In genomic region chr7:120823248-120823647, GRCm38 (mm10) we compare ENCODE assay signal across 9 mouse cellular contexts. TPM values are rescaled to one million over a fixed set of nuclear protein-coding genes. Genes with fewer than 3 reads are reported as not detected.
DNase-seq lines count a peak whose midpoint lies in the region; ATAC-seq and TF ChIP-seq lines count a peak whose summit lies in the region.
"Had no signal": no experiment of that assay in that cellular context is flagged by ENCODE, and none has a peak within 500 bp of the region (broad histone marks: within the 10 kb centered on the region; RNA-seq: fewer than 3 reads in every experiment).

No protein-coding gene starts in this region.

- no peaks in the 10 kb centered on the region for H3K27me3 ChIP-seq in thymus, adult 2 months (ENCODE audit: control insufficient read depth, insufficient read depth, low read length)
- H3K27me3 ChIP-seq in forebrain, embryonic 15.5 days: no peaks in the 10 kb centered on the region
- H3K27me3 ChIP-seq in intestine, embryonic 16.5 days (replicated peaks; ENCODE audit: control insufficient read depth, insufficient read depth, low read length): no peaks in the 10 kb centered on the region
- H3K27me3 ChIP-seq: embryonic facial prominence, embryonic 15.5 days had no signal

- DNase-seq in thymus, adult 2 months: peak; percentile 62
- no peak for DNase-seq in thymus, adult 18-20 months
- DNase-seq in cerebellum, adult 18-20 months: peak; percentile 73 to 79
- DNase-seq in liver: peak; percentile 65
- peak; percentile 56 to 75 for DNase-seq in spleen, postnatal 10 days (ENCODE audit: low spot score in 2 of 2)

- H3K9me3 ChIP-seq in forebrain, embryonic 15.5 days: no peaks in the 10 kb centered on the region
- no peaks in the 10 kb centered on the region for H3K9me3 ChIP-seq in intestine, embryonic 16.5 days (ENCODE audit: control insufficient read depth, low read length)
- H3K9me3 ChIP-seq: embryonic facial prominence, embryonic 15.5 days had no signal

- peak; percentile 77 for ATAC-seq in forebrain, embryonic 15.5 days (replicated peaks)
- ATAC-seq in intestine, embryonic 16.5 days: peak; percentile 38
- ATAC-seq in monocyte, adult 5-6 weeks (replicated peaks; ENCODE audit: insufficient number of reproducible peaks, low FRiP score, low TSS enrichment, poor library complexity, severe bottlenecking): 0 out of 2 replicates have a peak, but pooled peaks have one; percentile 41

- peak; percentile 58; the same call in 1 of the 2 replicates for TF ChIP-seq CTCF in thymus, adult 2 months (IDR thresholded peaks at IDR 0.05; ENCODE audit: borderline replicate concordance, control insufficient read depth, extremely low read depth, insufficient read depth, low read length, poor library complexity)

- no peaks in the 10 kb centered on the region for H3K4me1 ChIP-seq in thymus, adult 2 months (replicated peaks; ENCODE audit: control insufficient read depth, insufficient read depth, low read length)
- H3K4me1 ChIP-seq in forebrain, embryonic 15.5 days: no peaks in the 10 kb centered on the region
- H3K4me1 ChIP-seq in intestine, embryonic 16.5 days (ENCODE audit: control insufficient read depth, insufficient read depth, low read length): no peaks in the 10 kb centered on the region
- H3K4me1 ChIP-seq: embryonic facial prominence, embryonic 15.5 days had no signal

- no peak overlapping the region for H3K27ac ChIP-seq in thymus, adult 2 months (ENCODE audit: control insufficient read depth, insufficient read depth, low read length)
- H3K27ac ChIP-seq in forebrain, embryonic 15.5 days (replicated peaks): no peak overlapping the region
- no peak overlapping the region for H3K27ac ChIP-seq in intestine, embryonic 16.5 days (ENCODE audit: low read length)
- H3K27ac ChIP-seq: embryonic facial prominence, embryonic 15.5 days had no signal

- 20% methylated on average over 5 of the region's 5 CpGs for WGBS in thymus, adult 2 months
- 25% methylated on average over 5 of the region's 5 CpGs for WGBS in forebrain, embryonic 15.5 days
- WGBS in intestine, embryonic 16.5 days: 22% methylated on average over 5 of the region's 5 CpGs

- H3K9ac ChIP-seq in forebrain, embryonic 15.5 days (replicated peaks): no peak overlapping the region
- H3K9ac ChIP-seq in intestine, embryonic 16.5 days (ENCODE audit: low read depth, low read length): no peak overlapping the region
- H3K9ac ChIP-seq: embryonic facial prominence, embryonic 15.5 days had no signal

- TF ChIP-seq POLR2A in thymus, adult 2 months (IDR thresholded peaks at IDR 0.05; ENCODE audit: control insufficient read depth, extremely low read depth, insufficient read depth, low read length, poor library complexity): no peak

- H3K4me3 ChIP-seq in thymus, adult 2 months (ENCODE audit: control insufficient read depth, insufficient read depth, low read length): no peak overlapping the region
- H3K4me3 ChIP-seq in forebrain, embryonic 15.5 days: no peak overlapping the region
- H3K4me3 ChIP-seq in intestine, embryonic 16.5 days (ENCODE audit: low read length): no peak overlapping the region
- H3K4me3 ChIP-seq: embryonic facial prominence, embryonic 15.5 days had no signal

- H3K36me3 ChIP-seq in thymus, adult 2 months (ENCODE audit: control insufficient read depth, insufficient read depth, low read length): no peaks in the 10 kb centered on the region
- no peaks in the 10 kb centered on the region for H3K36me3 ChIP-seq in forebrain, embryonic 15.5 days
- no peaks in the 10 kb centered on the region for H3K36me3 ChIP-seq in intestine, embryonic 16.5 days (ENCODE audit: control insufficient read depth, insufficient read depth, low read length)
- H3K36me3 ChIP-seq: embryonic facial prominence, embryonic 15.5 days had no signal

- H3K4me2 ChIP-seq in forebrain, embryonic 15.5 days (replicated peaks): no peak overlapping the region
- no peak overlapping the region for H3K4me2 ChIP-seq in intestine, embryonic 16.5 days (ENCODE audit: low read depth, low read length)
- H3K4me2 ChIP-seq: embryonic facial prominence, embryonic 15.5 days had no signal

RNA-seq across cellular contexts. Expression of gene Gm5737, which starts 11.1 kb away (rescaled TPM):
- polyA plus RNA-seq in thymus, adult 2 months (2012; rRNA removed): 0.08 TPM in 1 of 2 replicates, not detected in the other
- polyA plus RNA-seq in forebrain, embryonic 15.5 days (2015; fragmentation: Nextera tagmentation; extraction: Ambion mirVana): not detected in 2 replicates
- not detected in 2 replicates for polyA plus RNA-seq in intestine, embryonic 16.5 days (2015; fragmentation: Nextera tagmentation; extraction: Ambion mirVana)
- total RNA-seq in monocyte, adult 5-6 weeks (2017): not detected in 3 replicates
- polyA plus RNA-seq: embryonic facial prominence, embryonic 15.5 days had no signal

RNA-seq across cellular contexts. Expression of gene Eef2k, which starts 19.4 kb away (rescaled TPM):
- polyA plus RNA-seq in thymus, adult 2 months (2012; rRNA removed): 26.2 and 29.5 TPM in 2 replicates
- polyA plus RNA-seq in forebrain, embryonic 15.5 days (2015; fragmentation: Nextera tagmentation; extraction: Ambion mirVana): 33.7 and 35.1 TPM in 2 replicates
- 54.1 and 59.6 TPM in 2 replicates for polyA plus RNA-seq in intestine, embryonic 16.5 days (2015; fragmentation: Nextera tagmentation; extraction: Ambion mirVana)
- total RNA-seq in monocyte, adult 5-6 weeks (2017): 33.4 to 56.9 TPM (median 45.7 TPM) in 3 replicates

Comparison
In these comparisons a context has a peak if more than half of its experiments do, and no peak if none do; other contexts are left out.
1. DNase-seq: peak in thymus, adult 2 months (single experiment), cerebellum, adult 18-20 months (2 of 2), liver (single experiment) and spleen, postnatal 10 days (2 of 2); none in thymus, adult 18-20 months (0 of 2).
2. Peak in every context shown above with its lines, with median percentiles within 50 percentile points of each other: ATAC-seq.